Mouse (Mus musculus) heart, embryonic 13.5 days (tissue): ENCODE data around the gene Iqschfp. TPM values are rescaled to one million over a fixed set of nuclear protein-coding genes. Genes with fewer than 3 reads are reported as not detected.
A peak's percentile ranks its signal among the peaks of the same experiment; 100 is the strongest.

Experiments
- ATAC-seq: fragments of 200-750 bp; cut with Nextera tagmentation; 2 replicates; pipeline ENCODE4 v1.8.0; 2017; ENCODE audit warnings: moderate TSS enrichment; ENCODE audit not compliant: insufficient number of reproducible peaks, low FRiP score, low TSS enrichment; ENCODE audit errors: extremely low read depth
- H3K27ac ChIP-seq: fragments of 300-500 bp; sonication (generic); replicated peaks from 2 replicates; pipeline ENCODE4 v1.5.1; 2015; ENCODE audit warnings: moderate library complexity, mild to moderate bottlenecking, inconsistent platforms
- H3K27me3 ChIP-seq: fragments of 300-500 bp; sonication (generic); replicated peaks from 2 replicates; pipeline ENCODE4 v1.6.1; 2015; ENCODE audit warnings: mild to moderate bottlenecking, inconsistent platforms
- H3K36me3 ChIP-seq: fragments of 300-500 bp; sonication (generic); 2 replicates; pipeline ENCODE4 v1.6.1; 2015; ENCODE audit warnings: mild to moderate bottlenecking, inconsistent platforms
- H3K4me1 ChIP-seq: fragments of 300-500 bp; sonication (generic); 2 replicates; pipeline ENCODE4 v1.6.1; 2015; ENCODE audit warnings: inconsistent platforms
- H3K4me2 ChIP-seq: fragments of 300-500 bp; sonication (generic); 2 replicates; pipeline ENCODE4 v1.6.1; 2015; ENCODE audit warnings: inconsistent platforms, mild to moderate bottlenecking, moderate library complexity
- H3K4me3 ChIP-seq: fragments of 300-500 bp; sonication (generic); 2 replicates; pipeline ENCODE4 v1.5.1; 2015; ENCODE audit warnings: moderate library complexity, mild to moderate bottlenecking, inconsistent platforms
- H3K9ac ChIP-seq: fragments of 300-500 bp; sonication (generic); 2 replicates; pipeline ENCODE4 v1.6.1; 2015; ENCODE audit warnings: inconsistent platforms, mild to moderate bottlenecking, moderate library complexity
- H3K9me3 ChIP-seq: fragments of 300-500 bp; sonication (generic); 2 replicates; pipeline ENCODE4 v1.6.1; 2016; ENCODE audit warnings: inconsistent platforms
- WGBS: fragments of 180-500 bp; shearing (Covaris S2); methylation state at CpG from one replicate; pipeline ENCODE4 v1.1.7; 2015; ENCODE audit warnings: mixed read lengths; 5-methylcytosine and 5-hydroxymethylcytosine counted together
- polyA plus RNA-seq: library from polyadenylated mRNA; unstranded; fragments of >200 nt; fragmentation: Nextera tagmentation; extraction: Ambion mirVana; gene quantifications from 2 replicates; pipeline ENCODE4 v1.2.1, GENCODE M21; 2015

Gene Iqschfp
- polyA plus RNA-seq, 1 experiment from 2014 or later, result not detected

GRCm38 (mm10) chr3:68372925-68373324, 480.9 kb downstream of the Iqschfp start:
- no peaks in the 10 kb centered on the region for H3K27me3 ChIP-seq
- H3K9ac ChIP-seq, result no peak overlapping the region
- no peak for ATAC-seq
- 67% methylated on average over 1 of the region's 1 CpGs for WGBS
- no peaks in the 10 kb centered on the region for H3K9me3 ChIP-seq
- no peak overlapping the region for H3K4me3 ChIP-seq
- H3K36me3 ChIP-seq, result no peaks in the 10 kb centered on the region
- no peak overlapping the region for H3K4me2 ChIP-seq
- no peaks in the 10 kb centered on the region for H3K4me1 ChIP-seq
- H3K27ac ChIP-seq, result no peak overlapping the region

- Histone ChIP-seq H3K4me1 (no peaks in the 10 kb centered on the region), H3K9me3 (no peaks in the 10 kb centered on the region), H3K4me3 (no peak overlapping the region), H3K4me2 (peak overlapping the region; percentile 38), H3K36me3 (no peaks in the 10 kb centered on the region), H3K9ac (no peak overlapping the region), H3K27me3 (no peaks in the 10 kb centered on the region), H3K27ac (no peak overlapping the region)
- 43% methylated on average over 10 of the region's 10 CpGs for WGBS
- no peak for ATAC-seq
Measured at GRCm38 (mm10) chr3:68375100-68375508, 483.1 kb downstream of the Iqschfp start.

- WGBS, result 73% methylated on average over 7 of the region's 7 CpGs
- ATAC-seq, result no peak
Measured at GRCm38 (mm10) chr3:68377452-68378198, 485.6 kb downstream of the Iqschfp start.

GRCm38 (mm10) chr3:68378799-68379198, 486.8 kb downstream of the Iqschfp start:
- Histone ChIP-seq H3K9me3 (no peaks in the 10 kb centered on the region), H3K36me3 (no peaks in the 10 kb centered on the region), H3K4me3 (no peak overlapping the region), H3K27ac (no peak overlapping the region), H3K4me2 (no peak overlapping the region), H3K4me1 (no peaks in the 10 kb centered on the region), H3K9ac (no peak overlapping the region), H3K27me3 (no peaks in the 10 kb centered on the region)
- no peak for ATAC-seq
- 71% methylated on average over 2 of the region's 2 CpGs for WGBS

More at GRCm38 (mm10) chr3:68377452-68378198, 485.6 kb downstream of the Iqschfp start:
- Histone ChIP-seq H3K9ac (no peak overlapping the region), H3K4me1 (no peaks in the 10 kb centered on the region), H3K27me3 (no peaks in the 10 kb centered on the region), H3K36me3 (no peaks in the 10 kb centered on the region), H3K27ac (no peak overlapping the region), H3K9me3 (no peaks in the 10 kb centered on the region), H3K4me2 (no peak overlapping the region), H3K4me3 (no peak overlapping the region)

GRCm38 (mm10) chr3:68379242-68379641, 487.2 kb downstream of the Iqschfp start:
- Histone ChIP-seq H3K27me3 (no peaks in the 10 kb centered on the region), H3K9ac (no peak overlapping the region), H3K36me3 (no peaks in the 10 kb centered on the region), H3K27ac (no peak overlapping the region), H3K4me2 (no peak overlapping the region), H3K4me1 (no peaks in the 10 kb centered on the region), H3K9me3 (no peaks in the 10 kb centered on the region), H3K4me3 (no peak overlapping the region)
- ATAC-seq, result no peak
- 50% methylated on average over 7 of the region's 7 CpGs for WGBS

- no peak for ATAC-seq
- Histone ChIP-seq H3K9ac (no peak overlapping the region), H3K4me3 (no peak overlapping the region), H3K36me3 (no peaks in the 10 kb centered on the region), H3K4me1 (no peaks in the 10 kb centered on the region), H3K27ac (no peak overlapping the region), H3K4me2 (no peak overlapping the region), H3K9me3 (no peaks in the 10 kb centered on the region), H3K27me3 (no peaks in the 10 kb centered on the region)
Measured at GRCm38 (mm10) chr3:68383672-68384071, 491.6 kb downstream of the Iqschfp start.

GRCm38 (mm10) chr3:68385544-68385943, 493.5 kb downstream of the Iqschfp start:
- Histone ChIP-seq H3K27me3 (no peaks in the 10 kb centered on the region), H3K36me3 (no peaks in the 10 kb centered on the region), H3K4me1 (no peaks in the 10 kb centered on the region), H3K4me2 (no peak overlapping the region), H3K9ac (no peak overlapping the region), H3K4me3 (no peak overlapping the region), H3K27ac (no peak overlapping the region), H3K9me3 (no peaks in the 10 kb centered on the region)
- 82% methylated on average over 3 of the region's 3 CpGs for WGBS
- ATAC-seq, result no peak

- H3K4me1 ChIP-seq, result no peaks in the 10 kb centered on the region
- H3K27ac ChIP-seq, result no peak overlapping the region
- H3K4me3 ChIP-seq, result no peak overlapping the region
- 86% methylated on average over 3 of the region's 3 CpGs for WGBS
- no peak overlapping the region for H3K4me2 ChIP-seq
- H3K27me3 ChIP-seq, result no peaks in the 10 kb centered on the region
- no peak overlapping the region for H3K9ac ChIP-seq
- ATAC-seq, result no peak
- H3K9me3 ChIP-seq, result no peaks in the 10 kb centered on the region
- no peaks in the 10 kb centered on the region for H3K36me3 ChIP-seq
Measured at GRCm38 (mm10) chr3:68388023-68388422, 496.0 kb downstream of the Iqschfp start.

- H3K27me3 ChIP-seq, result no peaks in the 10 kb centered on the region
- ATAC-seq, result no peak
- no peak overlapping the region for H3K9ac ChIP-seq
- no peak overlapping the region for H3K27ac ChIP-seq
- no peaks in the 10 kb centered on the region for H3K36me3 ChIP-seq
- no peak overlapping the region for H3K4me3 ChIP-seq
- no peaks in the 10 kb centered on the region for H3K9me3 ChIP-seq
- H3K4me2 ChIP-seq, result no peak overlapping the region
- H3K4me1 ChIP-seq, result no peaks in the 10 kb centered on the region
- 71% methylated on average over 2 of the region's 2 CpGs for WGBS
Measured at GRCm38 (mm10) chr3:68393578-68393977, 501.5 kb downstream of the Iqschfp start.

GRCm38 (mm10) chr3:68398691-68399090, 506.7 kb downstream of the Iqschfp start:
- no peak overlapping the region for H3K4me3 ChIP-seq
- H3K9ac ChIP-seq, result no peak overlapping the region
- no peak for ATAC-seq
- 79% methylated on average over 3 of the region's 3 CpGs for WGBS
- no peak overlapping the region for H3K4me2 ChIP-seq
- H3K36me3 ChIP-seq, result no peaks in the 10 kb centered on the region
- H3K27ac ChIP-seq, result no peak overlapping the region
- H3K27me3 ChIP-seq, result no peaks in the 10 kb centered on the region
- H3K4me1 ChIP-seq, result peaks cover 5% of the 10 kb centered on the region
- no peaks in the 10 kb centered on the region for H3K9me3 ChIP-seq

GRCm38 (mm10) chr3:68400121-68400520, 508.1 kb downstream of the Iqschfp start:
- peaks cover 5% of the 10 kb centered on the region for H3K4me1 ChIP-seq
- 57% methylated on average over 7 of the region's 7 CpGs for WGBS
- no peak for ATAC-seq

GRCm38 (mm10) chr3:68403343-68403742, 511.3 kb downstream of the Iqschfp start:
- ATAC-seq, result no peak
- Histone ChIP-seq H3K4me2 (no peak overlapping the region), H3K9ac (no peak overlapping the region), H3K27me3 (no peaks in the 10 kb centered on the region), H3K4me3 (no peak overlapping the region), H3K27ac (no peak overlapping the region), H3K36me3 (no peaks in the 10 kb centered on the region), H3K4me1 (peaks cover 14% of the 10 kb centered on the region), H3K9me3 (no peaks in the 10 kb centered on the region)
- 85% methylated on average over 4 of the region's 4 CpGs for WGBS

More at GRCm38 (mm10) chr3:68400121-68400520, 508.1 kb downstream of the Iqschfp start:
- no peaks in the 10 kb centered on the region for H3K9me3 ChIP-seq
- H3K27me3 ChIP-seq, result no peaks in the 10 kb centered on the region
- no peak overlapping the region for H3K4me2 ChIP-seq
- H3K27ac ChIP-seq, result no peak overlapping the region
- no peaks in the 10 kb centered on the region for H3K36me3 ChIP-seq
- H3K9ac ChIP-seq, result no peak overlapping the region
- no peak overlapping the region for H3K4me3 ChIP-seq
